Mouse (Mus musculus) heart, adult 2 months (tissue): ENCODE measurements around the gene Klk13.

Experiments
- CTCF ChIP-seq: fragments of 200-600 bp; IDR thresholded peaks from 2 replicates; pipeline ENCODE4 v1.8.1; 2022; ENCODE audit warnings: antibody characterized with exemption, mild to moderate bottlenecking, moderate library complexity
- EP300 ChIP-seq: fragments of 200-500 bp; IDR thresholded peaks from 2 replicates; pipeline ENCODE4 v1.6.1; 2011; ENCODE audit warnings: low read depth, low read length, control low read depth; ENCODE audit not compliant: insufficient read depth
- POLR2A ChIP-seq: fragments of 200-500 bp; IDR thresholded peaks from 2 replicates; pipeline ENCODE4 v1.6.1; 2011; ENCODE audit warnings: mild to moderate bottlenecking, low read depth, low read length, control low read depth; ENCODE audit not compliant: insufficient read depth

DNA sequence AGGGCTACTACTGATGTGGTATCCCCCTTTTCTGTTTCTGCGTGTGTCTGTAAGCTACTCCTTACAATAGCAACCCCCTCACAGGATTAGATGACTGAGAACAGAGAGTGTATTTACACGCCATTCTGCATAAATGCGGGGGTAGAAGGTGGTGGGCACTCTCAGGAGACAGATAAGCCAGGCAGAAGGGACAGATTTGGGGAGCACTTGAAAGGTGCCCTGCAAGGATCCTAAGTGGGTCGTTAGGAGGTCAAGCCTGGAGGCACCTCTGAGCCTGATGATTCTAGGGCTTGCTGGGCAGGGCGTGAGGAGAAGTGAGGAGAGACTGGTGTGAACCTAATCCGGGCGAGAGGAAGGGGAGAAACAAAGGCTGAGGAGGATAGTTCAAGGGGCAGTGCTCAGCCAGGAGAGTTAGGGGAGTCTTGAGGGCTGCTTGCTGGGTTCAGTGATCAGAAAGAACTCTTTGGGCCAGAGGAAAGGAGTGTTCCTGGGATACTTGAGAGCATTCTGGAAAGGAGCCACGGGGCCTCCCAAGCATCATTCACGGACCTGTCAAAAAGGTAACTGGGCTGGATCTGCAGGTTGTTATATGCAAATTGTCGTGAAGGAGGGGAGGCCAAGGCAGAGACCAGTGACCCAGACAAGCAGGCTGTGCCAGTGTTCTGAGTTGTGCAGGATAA lies 39.6 kb upstream of the Klk13 start:
- TF ChIP-seq CTCF (no peak), POLR2A (no peak), EP300 (no peak)
